Mouse (Mus musculus) ovary, postnatal 14 days (tissue): Measurements from ENCODE around the gene Gm20509.
"Not testable (repeated sequence)": the region's sequence is repeated elsewhere in the genome, so short reads cannot be mapped to it uniquely, and the experiment has no call there.

Source experiments
- DNase-seq: peaks from one replicate; pipeline ENCODE4 v3.0.0; 2022; ENCODE audit warnings: low spot score

Gm20509 gene

DNA sequence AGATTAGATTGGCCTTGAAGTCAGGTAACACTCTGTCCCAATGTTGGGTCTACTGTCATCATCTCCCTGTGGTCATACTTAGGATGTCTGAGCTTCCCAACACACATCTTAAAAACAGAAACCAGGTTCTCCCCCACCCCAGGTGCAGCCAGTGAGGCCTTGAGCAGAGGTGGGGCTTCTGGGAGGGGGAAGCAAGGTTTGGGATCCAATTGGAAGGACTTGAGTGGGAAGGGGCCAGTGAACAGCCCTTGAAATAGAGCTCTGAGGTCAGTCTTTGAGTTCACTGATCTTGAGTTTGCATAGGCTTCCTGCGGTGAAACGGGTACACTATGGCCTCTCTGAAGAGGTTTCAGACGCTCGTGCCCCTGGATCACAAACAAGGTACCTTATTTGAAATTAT lies at the start of gene Gm20509:
Gene Gm20509, plus strand, starts transcription at position 290 of the 400 bp plus-strand sequence.
- no peak for DNase-seq

DNA sequence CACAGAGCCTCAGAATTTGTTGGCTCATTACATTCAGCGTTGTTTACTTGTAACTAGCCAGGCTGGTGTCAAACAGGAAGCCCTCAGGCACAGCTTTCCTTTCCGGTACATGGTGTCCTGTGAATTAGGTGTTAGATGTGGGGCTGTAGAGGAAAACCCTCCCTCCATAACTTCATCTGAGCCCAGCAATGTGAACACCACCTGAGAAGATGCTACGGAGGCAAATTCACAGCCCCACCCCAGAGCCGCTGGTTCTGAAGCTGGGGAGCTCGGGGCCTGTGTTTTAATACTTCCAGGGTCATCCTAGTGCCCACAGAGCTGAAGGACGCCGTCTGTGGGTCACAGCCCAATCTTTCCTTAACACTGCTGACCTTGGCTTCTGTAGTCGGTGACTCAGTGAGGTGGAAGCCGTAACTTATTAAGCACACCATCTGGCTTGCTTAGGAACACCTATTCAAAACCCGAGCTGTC lies 46.8 kb upstream of the Gm20509 start:
- DNase-seq = no peak

DNA sequence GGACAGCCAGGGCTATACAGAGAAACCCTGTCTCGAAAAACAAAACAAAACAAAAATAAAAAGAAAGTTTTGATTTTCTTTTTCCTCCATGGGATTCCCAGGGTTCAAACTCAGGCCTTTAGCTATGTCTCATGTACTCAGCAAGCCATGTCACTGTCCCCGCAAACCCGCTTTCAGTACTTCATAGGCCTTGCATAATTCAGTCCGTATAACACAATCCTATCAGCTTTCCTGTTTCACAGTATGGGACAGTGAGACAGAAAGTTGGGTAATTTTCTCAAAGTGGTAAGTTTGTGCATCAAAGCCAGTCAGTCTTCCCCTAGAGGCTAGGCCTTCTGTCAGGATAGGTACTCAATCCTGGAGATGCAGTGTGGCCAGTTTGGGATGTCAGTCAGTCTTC lies 43.0 kb upstream of the Gm20509 start:
- DNase-seq = no peak

DNA sequence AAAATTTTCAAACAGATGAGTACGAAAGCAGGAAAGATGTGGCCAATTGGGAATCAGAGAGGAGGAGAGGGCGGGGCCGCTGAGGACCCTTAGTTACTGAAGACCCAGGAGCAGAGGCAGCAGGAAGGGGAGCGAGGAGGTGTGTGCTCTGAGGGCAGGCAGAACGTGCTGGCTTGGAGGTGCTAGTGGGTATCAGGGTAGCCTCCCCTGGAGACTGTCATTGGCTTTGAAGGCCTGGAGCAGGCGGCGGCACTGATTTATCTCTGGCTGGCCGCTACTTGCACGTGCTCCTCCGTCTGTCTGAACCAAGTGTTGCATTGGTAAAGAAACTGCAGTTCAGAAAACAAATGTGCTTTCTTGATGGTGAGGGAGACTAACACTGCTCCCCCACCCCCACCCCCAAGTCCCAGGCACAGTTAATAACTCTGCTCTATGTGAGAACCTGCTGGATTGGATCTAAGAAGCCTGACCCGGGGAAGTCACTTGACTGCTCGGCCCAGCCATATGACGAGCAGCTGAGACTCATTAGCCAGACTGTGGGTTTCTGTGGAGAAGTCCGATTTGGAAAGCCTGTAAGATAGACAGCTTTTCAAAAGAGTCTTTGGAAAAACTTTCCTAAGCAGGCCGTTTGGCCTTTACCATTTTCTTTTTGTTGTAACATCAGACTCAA lies 38.5 kb upstream of the Gm20509 start:
- no peak for DNase-seq

DNA sequence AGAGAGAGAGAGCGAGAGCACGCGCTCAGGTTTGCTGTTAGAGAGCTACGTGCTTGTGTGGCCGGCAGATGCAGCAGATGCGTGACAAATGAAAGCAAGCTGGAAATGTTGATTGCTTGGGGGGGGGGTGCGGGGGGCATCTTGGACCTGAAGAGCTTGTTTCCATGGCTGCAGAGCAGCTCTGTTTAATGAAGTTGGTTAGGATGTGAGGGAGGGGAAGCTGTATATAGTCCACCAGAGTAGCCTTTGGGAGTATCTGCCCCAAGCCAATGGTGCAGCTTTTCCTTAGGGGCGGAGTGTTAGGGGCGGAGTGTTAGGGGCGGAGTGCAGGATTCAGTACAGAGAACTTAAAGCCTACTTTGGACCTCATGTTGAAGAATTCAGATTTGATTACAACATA lies 35.2 kb upstream of the Gm20509 start:
- no peak for DNase-seq

DNA sequence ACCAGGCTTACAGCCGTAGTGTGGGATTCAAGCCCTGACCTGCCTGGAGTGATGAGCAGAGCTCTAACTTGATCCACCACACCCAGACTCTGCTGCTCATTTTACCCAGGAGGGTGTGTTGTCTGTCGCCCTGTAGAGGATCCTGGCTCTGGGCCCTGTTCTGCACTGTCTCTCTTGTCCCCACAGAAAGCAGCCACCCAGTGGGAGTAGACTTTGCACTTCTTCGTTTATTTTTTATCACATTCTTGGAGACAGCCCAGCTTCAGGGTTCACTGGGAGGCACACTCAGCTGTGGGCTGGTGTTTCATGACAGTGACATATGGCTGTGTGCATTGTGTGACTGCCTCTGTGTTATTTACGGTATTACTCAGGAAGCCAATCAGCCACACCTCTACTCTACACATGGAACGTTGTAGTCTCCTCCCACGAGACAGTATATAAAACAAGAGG lies 34.0 kb upstream of the Gm20509 start:
- DNase-seq = no peak

DNA sequence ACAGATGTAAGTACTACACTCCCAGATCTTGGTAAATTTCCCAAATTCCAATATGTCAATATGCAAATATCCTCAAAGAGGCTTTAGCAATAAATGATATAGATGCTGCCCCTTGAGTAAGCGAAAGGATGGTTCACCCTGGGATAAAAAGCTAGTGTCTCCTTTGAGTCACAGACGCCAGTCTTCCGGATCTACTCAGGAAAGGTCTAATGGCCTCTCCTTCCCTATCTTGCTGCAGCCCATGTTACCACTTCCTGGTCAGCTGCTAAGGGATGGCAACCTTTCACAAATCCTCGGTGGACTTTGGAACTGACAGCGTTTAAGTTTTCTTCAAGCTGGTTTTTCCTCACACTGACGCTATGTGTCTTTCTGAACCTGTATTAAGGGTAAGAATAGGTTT lies 33.6 kb upstream of the Gm20509 start:
- no peak for DNase-seq

DNA sequence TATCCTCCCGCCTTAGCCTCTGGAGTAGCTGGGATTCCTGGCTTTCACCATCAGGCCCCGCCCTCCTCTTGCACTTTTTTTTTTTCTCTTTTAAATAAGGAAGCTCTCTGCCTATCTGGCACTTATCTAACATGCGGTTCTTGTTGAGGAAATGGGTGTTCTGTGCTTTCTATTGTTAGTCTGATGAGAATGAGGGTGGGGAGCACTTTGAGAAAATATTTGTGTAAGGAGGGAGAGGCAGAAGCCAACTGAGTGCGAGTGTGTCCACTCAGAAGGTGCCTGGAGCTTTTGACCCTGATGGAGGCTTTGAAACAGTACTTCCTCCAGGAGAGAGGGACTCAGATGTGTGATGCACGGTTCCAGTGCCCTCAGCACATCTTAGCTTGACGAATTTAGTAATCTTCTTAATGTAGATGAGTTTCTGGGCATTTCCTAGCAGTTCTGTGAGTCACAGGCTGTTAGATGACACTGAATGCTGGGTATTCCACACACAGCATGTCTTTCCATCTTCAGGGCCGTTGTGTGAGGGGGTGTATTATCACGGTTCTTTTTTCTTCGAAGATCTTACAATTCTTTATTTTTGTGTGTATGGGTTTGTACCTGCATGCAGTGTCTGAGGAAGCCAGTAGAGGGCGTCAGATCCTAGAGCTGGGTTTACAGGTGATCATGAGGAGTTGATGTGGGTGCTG lies 31.2 kb upstream of the Gm20509 start:
- DNase-seq = no peak

DNA sequence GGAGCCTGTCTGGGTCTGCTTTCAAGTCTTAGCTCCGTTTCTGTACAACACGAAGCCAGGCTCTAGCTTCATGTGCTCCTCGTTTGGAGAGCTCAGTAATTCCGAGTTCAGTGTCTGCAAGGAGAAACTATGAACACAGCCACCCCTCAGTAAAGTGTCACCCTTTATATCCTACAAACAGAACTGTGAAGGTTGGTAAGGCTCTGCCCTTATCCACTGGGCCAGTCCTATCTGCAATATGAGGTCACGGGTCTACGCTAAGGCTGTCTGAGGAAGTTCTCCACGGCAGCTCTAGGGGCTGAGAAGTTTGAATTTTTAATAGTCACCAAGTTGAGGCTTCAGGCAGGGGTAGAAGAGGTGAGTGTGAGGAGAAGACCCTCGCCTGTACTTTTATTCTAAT lies 29.8 kb upstream of the Gm20509 start:
- no peak for DNase-seq

DNA sequence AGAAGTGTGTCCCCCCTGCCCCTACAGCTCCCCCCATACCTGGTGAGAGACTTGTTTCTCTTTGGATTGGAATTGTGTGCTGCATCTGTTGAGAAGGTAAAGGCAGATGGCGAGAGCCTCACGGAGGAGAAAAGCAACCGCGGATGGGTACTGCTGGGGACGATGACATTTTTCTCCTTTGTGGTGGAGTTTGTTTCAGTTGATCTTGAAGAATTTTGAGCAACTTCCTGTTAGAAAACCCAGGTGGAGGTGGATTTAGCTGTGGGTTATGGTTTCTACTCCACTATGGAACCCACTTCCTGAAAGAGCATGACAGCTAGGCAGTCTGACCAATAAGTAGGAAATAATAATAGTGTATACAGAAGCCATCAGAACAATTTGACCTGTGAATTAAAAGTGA lies 29.1 kb upstream of the Gm20509 start:
- no peak for DNase-seq

DNA sequence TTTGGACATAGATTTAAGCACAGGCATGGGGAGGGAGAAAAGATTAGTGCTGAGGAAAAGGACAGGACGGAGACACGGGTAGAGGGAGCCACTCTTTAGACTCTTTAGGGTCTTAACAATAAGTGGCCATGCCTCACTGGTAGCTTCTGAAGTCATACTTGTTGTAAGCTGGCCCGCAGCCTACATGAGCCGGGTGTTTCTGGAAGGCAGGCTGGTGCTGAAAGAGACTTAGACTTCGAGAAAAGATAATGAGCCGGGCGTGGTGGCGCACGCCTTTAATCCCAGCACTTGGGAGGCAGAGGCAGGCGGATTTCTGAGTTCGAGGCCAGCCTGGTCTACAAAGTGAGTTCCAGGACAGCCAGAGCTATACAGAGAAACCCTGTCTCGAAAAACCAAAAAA lies 22.9 kb upstream of the Gm20509 start:
- not testable (repeated sequence) for DNase-seq

DNA sequence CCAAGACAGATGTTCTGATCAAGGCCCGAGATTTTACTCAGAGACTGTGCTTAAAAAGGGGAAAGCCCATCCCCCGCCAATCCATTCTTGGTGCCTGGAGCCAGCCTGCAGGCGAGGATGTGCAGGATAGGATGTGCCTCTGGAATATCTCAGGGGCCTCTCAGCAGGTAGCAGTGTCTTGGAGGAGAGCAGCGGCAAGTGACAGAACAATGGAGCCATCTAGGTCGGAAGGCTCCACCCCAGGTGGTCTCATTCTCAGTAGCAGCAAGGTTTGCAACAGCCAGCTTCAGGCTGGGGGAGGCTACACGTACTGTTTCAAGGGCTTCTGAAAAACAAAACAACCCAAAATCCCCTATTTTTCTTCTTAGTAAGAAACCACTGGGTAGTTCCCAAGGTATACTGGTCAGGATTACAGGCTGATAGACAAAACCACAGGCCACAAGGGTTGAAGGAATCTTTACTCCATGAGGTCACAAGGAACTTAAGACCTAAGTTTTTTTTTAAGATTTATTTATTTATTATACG lies 22.4 kb upstream of the Gm20509 start:
- DNase-seq = no peak

DNA sequence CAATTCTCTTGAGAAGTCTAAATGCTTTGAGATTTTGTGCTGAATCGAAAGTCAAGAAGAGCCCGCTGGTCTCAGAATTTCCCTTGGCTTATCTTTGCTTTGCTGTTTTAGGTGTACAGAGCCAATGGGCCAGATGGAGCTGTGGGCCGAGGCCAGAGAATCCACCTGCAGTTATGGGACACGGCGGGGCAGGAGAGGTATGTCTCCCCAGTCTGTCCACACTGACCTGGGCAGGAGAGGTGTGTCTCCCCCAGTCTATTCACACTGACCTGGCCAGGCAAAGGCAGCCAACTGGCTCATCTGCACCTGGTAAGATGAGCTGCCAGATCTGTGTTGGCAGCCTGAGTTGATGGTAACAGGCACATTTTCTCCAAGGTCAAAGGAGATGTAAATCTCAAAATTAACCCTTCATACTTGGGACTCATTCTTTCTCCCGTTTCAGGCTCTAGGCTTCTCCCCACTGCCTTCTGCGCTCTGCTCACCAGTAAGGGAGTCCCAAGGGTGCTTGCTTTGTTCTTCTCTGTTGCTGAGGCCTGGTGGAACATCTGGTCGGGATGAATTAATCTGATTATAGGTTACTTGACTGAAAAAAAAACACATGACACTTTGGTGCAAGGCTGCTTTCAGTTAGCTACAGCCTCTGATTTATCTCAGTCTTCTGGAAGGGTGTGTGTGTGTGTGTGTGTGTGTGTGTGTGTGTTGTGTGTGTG lies 19.8 kb upstream of the Gm20509 start:
- DNase-seq = no peak

DNA sequence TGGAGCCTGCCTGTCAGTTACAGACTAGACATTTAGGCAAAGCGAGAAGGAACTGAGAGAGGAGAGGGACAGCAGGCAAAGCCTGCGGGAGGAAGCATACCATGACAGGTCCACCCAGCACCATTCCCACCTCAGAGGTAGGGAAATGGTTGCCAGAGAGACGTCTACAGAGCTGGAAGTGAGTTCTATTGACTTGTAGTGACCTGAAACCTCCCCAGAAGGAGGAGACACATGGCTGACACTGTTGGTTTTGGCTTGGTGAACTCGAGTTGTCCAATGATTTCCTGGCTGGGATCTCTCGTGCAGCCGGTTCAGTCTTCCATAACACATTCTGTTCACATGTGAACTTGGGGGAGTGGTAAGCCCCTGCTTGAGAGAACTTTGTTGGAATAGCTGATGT lies 18.3 kb upstream of the Gm20509 start:
- DNase-seq = no peak

DNA sequence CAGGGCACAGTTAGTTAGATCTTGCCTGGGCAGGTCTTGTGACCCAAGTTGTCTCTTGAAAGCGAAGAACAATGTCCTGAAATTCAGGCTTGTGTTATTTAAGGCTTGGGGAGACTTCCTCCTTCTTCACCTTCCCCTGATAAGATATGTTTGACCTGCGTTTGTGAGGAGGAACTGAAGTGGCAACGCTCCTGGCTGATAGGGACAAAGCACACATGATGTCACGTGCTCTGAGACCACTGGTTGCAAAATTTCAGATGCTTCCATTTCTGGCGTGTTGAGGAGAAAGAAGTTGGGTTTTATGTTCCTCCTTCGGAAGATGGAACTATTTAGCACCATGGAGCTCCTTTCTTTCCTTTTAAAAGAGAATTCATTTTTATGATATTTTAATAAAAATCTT lies 16.4 kb upstream of the Gm20509 start:
- no peak for DNase-seq

DNA sequence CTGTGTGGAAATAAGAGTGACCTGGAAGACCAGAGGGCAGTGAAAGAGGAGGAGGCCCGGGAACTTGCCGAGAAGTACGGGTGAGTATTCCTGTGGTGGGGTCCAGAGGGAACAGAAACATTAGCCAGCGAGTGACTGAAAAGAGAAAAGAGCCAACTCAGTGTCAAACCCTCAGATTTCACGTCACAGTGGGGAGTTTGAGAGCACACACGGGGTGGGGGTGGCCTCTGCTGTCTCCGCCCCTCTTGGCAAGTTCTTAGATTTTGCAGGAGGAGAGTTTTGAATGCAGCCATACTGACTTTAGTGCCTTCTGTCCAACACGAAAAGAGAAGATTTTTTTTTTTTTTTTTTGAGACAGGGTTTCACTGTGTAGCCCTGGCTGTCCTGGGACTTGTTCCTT lies 15.1 kb upstream of the Gm20509 start:
- DNase-seq = no peak

DNA sequence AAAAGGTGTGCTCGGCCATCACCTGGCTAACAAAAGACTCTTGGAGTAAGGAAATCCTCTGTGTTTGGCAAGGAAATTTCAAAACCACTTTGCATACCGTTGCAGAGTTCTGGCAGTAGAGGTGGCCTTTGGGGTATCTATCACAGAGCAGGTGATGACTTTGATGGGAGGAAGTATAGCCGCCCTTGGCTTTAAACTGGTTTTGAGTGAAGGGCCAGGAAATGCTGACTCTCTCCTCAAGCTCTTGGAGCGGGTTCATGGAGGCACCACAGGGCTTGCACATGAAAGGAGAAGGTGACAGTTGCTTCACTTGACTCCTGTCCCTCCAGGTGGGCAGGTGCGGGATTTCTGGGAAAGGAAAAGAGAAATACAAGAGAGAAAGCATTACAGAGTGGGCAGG lies 14.7 kb upstream of the Gm20509 start:
- no peak for DNase-seq

DNA sequence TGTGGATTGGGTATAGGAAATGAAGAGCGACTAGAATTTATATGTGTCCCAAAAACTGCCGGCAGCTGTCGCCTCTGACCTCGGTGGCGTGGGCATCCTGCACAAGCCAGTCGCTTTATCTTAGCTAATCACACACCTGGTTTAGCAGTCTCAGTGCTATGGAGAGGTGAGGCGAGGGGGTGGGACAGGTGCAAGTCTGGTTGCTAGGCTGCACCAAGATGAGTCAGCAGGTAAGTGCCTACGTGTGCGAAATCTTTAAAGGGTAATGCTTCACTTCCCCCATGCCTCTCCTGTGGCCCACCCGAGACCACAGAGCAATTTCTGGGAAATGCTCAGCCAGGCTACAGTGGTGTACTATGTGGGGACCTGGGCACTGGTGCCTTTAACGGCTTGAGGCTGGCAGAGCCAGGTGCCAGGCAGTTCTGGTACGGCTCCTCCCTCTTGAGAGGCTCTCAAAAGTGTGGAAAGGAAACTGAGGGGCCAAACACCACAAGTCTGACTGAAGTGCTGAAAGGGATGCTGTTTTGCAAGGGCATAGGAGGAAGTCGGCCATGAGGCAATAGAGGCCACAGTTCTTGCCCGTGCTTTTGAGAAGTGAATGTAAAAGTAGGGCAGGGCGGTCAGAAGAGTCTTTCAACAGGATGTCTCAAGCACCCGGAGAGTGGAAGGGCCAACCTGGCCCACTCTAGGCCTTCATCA lies 12.9 kb upstream of the Gm20509 start:
- DNase-seq = no peak

DNA sequence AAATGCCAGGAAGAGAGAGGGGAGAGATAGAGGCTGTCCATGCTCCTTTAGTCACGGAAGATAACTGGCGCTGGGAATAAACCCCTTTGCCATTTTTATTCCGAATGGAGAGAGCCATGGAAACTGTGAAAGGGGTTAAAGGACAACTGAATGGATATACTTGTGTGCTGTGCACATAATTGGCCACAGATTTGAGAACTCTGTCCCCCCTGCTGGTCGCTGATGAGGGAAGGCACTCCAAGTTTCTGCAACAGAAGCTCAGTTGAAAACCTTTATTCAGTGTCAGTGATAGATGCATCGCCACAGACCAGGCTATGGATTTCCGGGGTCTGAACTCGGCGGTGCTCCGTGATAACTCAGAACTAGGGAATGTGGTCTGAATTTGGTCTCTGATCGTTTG lies 12.1 kb upstream of the Gm20509 start:
- DNase-seq = no peak

DNA sequence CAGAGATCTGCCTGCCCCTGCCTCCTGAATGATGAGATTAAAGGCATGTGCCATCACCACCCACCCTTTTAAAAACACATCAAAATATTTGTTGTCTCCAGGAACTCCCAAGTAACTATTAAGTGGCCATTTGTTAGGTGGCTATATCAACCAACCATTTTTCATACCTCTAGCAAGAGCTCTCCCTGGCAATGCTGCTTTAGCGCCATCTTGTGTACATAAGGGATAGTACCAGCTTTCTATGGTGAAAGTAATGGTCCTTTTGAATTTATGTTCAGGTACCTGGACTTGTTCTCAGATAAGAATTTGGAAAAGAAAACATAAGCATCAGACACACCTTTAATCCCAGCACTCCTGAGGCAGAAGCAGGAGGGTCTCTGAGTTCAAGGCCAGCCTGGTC lies 10.5 kb upstream of the Gm20509 start:
- DNase-seq = peak; percentile 41

DNA sequence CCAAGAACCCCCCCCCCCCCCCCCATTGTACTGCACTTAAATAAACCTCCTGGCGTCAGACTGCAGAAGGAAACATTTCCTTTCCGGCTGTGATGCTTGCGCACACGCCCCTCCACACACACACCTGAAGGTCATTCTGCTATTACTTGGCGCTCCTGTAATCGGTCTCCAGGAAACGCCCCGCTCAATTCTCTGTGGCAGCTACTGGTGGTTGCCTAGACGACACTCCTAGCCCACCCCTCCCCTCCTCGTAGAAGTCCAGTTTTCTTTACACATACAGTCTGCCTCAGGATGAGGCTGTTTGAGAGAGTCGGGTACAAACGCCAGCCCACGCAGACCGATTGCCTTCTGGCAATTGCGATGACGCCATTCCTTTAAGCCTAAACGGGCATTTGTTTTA lies 7.7 kb upstream of the Gm20509 start:
- no peak for DNase-seq

DNA sequence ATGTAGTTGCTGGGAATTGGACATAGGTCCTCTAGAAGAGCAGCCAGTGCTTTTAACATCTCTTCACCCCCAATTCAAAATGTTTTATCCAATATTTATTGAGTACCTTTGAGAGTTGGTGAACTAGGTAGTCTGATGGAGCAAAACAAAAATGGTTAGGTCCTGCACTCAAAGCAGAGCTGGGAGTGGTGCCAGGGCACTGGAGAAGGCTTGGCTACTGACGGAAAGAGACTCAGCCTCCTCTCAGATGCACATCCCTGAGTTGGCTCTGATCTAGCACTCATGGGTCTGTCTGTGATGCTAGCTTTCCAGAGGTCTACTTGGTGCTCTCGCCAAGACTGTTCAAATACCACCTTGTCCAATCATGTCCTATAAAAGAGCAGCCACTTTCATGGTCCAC lies 4.4 kb upstream of the Gm20509 start:
- DNase-seq = no peak
